Mouse (Mus musculus) frontal cortex, postnatal 10 days (tissue): ENCODE measurements around the gene Olfml2b.

ENCODE experiments used
- DNase-seq, 2 experiments: peaks; one replicate each; pipeline ENCODE4 v3.0.0; 2022; ENCODE audit warnings: low spot score in 2 of 2, mixed read lengths in 1 of 2

Gene Olfml2b

DNA sequence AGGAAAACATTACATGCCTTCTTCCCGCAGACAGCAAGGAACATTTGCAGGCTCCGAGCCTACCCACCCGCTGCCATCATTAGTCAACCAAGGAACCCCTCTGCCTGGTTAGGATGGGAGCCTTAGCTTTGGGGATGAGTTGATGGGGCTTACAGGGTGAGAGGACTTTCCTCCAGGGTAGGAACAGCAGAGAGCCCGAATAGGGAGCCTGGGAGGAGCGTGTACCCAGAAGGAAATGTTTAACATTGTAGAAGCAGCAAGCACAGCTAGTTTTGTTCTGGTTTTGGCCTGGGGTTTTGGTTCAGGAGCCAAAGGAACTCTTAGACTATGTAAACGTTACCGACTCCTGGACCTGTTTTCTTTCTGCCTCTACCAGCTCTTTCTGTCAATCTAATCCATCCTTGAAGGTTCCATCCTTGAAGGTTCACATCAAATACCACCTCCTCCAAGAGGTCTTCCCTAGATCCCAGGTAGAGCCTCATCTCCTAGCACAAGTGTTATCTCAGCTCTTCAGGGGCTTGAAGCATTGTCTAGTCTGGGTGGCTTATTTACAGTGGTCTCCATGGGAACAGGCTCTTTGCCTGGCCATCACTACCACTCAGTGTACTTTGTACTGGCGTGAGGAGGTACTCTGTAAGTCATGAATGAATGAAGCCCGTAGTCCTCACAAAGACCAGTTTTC lies 2.4 kb downstream of the Olfml2b start:
- no peak for DNase-seq

DNA sequence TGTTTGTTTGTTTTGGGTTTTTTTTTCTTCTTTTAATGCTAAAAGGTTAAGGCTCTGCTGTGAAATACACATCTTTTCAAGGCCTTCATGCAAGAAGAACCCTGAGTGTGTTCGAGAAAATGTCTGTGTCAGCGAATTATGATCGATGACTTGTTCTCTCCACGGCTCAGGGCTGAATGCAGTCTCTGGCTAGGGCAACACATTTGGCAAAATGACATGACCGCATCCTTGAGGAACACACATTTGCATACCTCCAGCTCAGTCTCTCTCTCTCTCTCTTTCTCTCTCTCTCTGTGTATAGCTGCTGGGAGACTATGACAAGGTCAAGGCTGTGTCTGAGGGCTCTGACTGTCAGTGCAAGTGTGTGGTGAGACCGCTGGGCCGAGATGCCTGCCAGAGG lies 3.0 kb downstream of the Olfml2b start:
- DNase-seq = no peak

DNA sequence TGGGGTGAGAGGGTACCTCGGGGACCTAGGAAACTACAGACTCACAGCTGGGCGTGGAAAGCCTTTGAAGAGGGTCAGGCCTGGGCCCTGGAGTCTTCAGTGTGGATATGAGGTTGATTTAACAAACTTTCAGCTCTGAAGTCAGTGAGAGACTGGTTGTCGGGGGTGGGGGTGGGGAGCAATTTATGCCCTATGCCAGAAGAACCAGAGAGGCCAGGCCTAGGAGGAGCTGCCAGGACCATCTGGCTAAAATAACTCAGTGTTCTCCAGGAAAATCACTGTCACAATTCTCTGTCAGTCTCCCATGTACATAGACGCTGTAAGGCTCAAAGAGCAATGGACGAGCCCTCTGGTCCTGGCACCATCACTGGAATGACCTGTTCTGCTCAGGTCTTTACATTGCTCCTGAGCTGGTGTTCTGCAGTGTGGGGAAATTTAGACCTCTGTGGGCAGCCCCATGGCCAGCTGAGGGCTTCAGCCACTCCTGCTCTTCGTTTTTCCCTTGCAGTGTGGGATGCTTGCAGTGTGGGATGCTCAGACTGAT lies 3.7 kb downstream of the Olfml2b start:
- no peak for DNase-seq

DNA sequence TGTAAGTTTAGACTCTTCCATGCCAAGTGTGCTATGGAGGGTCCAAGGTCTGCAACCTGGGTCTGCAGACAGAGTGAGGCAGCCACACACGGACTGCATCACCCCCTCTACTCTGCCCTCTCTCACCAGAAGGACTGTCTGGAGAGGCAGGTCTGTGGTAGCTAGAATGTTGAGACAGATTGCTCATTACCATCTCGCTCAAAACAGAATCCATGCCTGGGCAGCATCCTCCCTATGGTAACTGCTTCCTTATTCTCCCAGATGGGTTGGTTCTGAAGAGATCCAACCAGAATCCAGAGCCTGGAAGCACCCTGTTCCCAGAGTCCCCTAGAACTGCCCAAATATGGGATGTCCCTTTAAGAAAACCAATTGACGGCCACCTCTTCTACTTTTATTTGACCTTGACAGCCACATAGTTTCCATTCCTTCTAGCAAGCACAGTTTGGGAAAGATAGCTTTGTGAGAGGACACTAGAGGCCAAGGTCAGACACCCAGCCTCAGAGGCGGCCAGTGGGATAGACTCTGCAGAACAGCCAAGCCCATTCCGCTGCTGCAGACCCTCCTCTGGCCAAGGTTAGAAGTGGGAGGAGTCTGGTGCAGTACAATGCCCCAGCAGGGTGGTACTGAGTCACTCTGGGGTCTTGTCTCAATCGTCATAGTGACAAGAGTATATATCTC lies 6.9 kb downstream of the Olfml2b start:
- no peak for DNase-seq

- DNase-seq = no peak
These were observed 7.8 kb downstream of the Olfml2b start for GRCm38 (mm10) chr1:170651989-170652740.

DNA sequence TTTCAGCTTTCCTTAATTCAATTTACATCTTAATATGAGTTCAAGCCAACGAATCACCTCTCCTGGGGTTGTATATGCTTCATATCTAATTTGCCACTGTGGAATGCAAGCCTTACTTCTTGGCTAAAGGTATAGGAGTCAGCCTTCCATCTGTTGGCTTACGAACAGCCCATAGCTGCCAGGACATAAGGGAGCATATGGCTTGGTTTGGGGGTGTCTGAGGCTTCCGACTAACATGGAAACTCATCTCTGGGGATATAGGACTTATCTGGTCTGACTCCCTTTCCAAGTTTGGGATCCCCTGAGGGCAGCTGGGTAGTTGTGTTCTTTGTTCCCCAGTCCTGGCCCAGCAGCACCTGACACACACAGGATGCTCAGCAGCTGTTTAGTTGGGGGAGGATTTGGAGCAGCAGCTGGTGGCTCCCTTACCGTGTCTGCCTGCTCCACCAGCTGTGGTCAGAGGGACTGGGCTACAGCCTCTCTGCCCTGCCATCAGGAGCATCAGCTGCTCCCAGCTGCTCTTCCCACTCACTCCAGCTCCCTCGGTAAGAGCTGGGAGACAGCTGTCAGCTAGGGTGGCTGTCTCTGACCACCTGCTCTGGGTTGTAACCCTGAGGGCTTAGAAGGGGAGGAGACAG lies 11.1 kb downstream of the Olfml2b start:
- no peak for DNase-seq

- no peak for DNase-seq
These were observed 12.3 kb downstream of the Olfml2b start for GRCm38 (mm10) chr1:170656518-170657227.

DNA sequence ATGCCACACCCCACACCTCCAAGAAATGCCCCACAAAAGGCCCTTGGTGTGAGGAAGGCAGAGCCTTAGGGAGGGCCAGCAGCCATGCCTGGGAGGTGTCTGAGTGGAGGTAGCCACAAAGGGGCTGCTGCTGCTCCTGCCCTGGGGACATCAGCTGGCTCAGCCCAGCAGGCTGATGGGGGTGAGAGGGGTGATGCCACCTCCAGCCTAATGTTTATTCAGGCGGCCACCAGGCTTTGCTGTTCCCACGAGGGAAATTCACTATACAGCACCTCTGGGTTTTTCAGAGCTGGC lies 12.8 kb downstream of the Olfml2b start:
- no peak for DNase-seq

GRCm38 (mm10) chr1:170657643-170658314 lies 13.4 kb downstream of the Olfml2b start:
- no peak for DNase-seq

- DNase-seq = no peak
These were observed 14.9 kb downstream of the Olfml2b start for GRCm38 (mm10) chr1:170659260-170659659.

GRCm38 (mm10) chr1:170664620-170665185 lies 20.4 kb downstream of the Olfml2b start:
- DNase-seq = no peak

DNA sequence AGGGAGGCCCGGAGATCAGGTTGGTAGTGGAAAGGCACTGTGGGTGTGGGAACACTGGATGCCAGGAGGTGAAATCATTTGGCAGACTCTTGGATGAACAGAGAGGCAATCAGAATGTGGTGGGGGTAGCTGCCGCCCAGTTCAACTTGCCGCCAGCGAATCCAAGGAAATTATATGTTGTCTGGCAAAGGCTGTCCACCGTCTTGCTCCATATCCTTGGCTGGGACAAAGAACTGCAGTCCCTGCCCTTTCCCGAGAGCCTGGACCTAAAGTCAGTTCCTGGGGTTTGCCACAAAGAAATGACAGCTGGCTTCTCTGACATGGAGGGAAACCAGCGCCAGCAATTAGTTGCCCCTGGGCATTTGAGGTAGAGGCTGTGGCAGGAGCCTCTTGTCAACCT lies 20.9 kb downstream of the Olfml2b start:
- no peak for DNase-seq

DNA sequence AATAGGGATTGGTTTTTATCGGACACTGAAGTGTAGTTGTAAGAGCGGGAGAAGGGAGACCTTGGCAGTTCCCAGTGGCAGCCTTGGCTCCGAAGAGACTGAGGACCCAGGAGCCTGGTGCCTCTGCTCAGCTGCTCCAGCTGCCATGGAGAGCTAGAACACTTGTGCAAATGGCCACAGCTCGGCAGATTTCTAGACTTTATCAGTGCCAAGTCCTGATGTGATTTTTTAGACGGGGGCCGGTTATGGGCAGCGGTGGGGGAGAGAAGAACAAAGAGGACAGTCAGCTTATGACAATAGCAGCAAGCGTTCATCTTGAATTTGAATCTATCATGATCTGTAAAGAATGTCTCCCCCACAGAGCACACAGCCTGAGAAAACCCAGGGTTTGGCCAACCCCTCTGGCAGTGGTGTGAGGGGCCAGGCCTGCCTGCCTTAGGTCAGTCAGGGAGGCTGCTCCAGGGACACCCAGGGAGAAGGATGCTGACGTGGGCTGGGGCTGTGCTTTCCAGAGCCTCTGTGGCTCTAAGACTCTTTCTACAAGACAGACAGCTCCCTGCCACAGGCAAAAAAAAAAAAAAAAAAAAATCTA lies 29.9 kb downstream of the Olfml2b start:
- no peak for DNase-seq

GRCm38 (mm10) chr1:170677681-170678080 lies 33.3 kb downstream of the Olfml2b start:
- DNase-seq = no peak

- no peak for DNase-seq
These were observed 34.5 kb downstream of the Olfml2b start for GRCm38 (mm10) chr1:170678861-170679260.

DNA sequence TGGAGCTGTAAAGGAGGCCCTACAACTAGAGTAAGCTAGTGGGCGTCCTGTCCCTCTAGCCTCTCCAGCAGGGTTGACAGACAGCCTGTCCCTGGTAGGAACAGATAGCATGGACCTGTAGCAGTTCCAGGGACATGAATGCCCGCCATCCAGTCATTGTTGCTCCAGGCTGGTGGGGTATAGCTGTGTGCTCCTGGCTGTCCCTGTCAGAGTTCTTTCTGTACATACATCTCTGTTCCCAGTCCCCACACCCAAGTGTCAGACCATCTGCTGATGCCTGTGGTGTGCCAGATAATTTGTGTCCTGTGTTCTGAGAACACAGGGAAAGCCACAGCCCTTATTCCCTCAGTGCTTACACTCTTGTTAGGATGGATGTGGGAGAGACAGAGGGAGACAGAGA lies 35.3 kb downstream of the Olfml2b start:
- no peak for DNase-seq

DNA sequence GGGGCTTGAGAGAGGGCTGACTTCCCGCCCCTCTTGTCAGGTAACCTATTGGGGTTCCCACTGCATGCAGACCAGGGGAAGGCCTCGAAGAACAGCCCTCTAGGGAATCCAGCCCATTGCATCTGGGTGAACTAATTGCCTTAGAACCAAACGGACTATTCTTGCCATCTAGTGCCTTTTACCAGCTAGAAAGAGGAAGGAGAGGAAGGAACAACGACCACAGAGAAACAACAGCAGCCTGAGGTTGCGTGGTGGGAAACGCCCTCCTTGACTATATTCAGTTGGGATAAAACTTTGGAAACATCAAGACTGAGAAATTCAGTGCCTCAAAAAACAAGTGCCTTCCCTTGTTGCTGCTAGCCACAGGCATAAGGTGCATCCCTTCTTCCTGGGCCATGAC lies 39.5 kb downstream of the Olfml2b start:
- no peak for DNase-seq

DNA sequence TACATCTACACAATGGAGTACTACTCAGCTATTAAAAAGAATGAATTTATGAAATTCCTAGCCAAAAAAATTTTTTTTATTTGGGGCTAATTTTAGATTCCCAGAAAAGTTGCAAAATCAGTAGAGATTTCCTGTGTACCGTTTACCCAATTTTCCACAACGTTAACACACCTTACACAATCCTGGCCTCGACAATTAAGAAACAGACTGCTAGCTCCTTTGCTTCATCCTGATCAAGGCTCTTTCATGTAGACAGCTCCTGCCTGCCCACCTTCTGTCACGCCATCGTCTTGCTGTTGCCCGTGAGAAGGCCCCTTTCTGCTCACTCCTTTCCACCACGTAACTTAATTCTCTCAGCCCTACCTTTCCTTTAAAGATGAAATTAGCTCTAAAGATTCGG lies 45.4 kb downstream of the Olfml2b start:
- no peak for DNase-seq

DNA sequence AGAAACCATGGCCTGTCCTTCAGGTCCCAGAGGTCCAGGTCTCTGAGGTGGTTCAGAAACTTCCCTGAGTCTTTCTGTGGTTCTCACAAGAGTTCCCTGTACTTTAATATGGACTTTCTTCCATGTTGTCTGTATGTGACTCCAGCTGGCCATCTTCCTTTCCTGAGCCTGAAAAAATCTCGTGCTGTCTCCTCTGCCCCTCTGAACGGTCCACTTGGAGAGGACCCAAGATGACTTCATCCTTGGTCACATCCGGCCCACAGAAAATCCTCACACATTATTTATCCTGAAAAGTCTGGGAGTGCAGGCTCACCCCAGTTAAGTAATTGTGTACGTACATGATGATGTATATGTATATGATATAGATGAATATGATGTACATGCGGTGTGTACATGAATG lies 47.0 kb downstream of the Olfml2b start:
- no peak for DNase-seq

DNA sequence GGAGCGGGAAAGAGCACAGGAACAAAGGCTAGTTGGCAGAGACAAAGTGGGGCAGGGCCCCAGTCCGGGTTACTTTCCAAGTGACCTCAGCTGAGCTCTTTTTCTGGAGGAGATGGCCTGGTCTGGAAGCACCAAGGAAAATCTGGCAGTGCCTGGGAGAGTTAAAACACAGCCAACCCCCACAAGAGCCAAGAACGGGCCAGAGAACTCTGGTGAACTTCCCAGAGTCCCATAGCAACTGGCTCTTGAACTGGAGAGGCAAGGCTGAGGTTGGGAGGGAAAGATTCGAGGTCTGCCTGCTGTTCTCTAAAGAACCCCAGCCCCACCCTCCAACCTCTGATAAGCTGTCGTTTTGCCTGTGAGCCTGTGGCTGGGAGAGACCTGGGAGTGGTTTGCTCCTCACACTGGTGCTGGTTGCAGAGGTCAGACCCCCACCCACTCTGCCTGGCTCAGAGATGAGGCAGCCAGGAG lies 50.5 kb downstream of the Olfml2b start:
- peak in 1 of 2 experiments; percentile 27 for DNase-seq
